Mouse (Mus musculus) thymus, adult 2 months (tissue): Measurements from ENCODE around the gene Rem2.

ENCODE experiments used
- CTCF ChIP-seq: fragments of 200-500 bp; IDR thresholded peaks from 2 replicates; pipeline ENCODE4 v1.5.1; 2012; ENCODE audit warnings: mild to moderate bottlenecking, control low read depth, low read length, moderate library complexity, borderline replicate concordance; ENCODE audit not compliant: control insufficient read depth, poor library complexity, insufficient read depth; ENCODE audit errors: extremely low read depth
- POLR2A ChIP-seq: fragments of 200-500 bp; IDR thresholded peaks from 2 replicates; pipeline ENCODE4 v1.6.1; 2012; ENCODE audit warnings: mild to moderate bottlenecking, low read length, control low read depth, moderate library complexity; ENCODE audit not compliant: control insufficient read depth, poor library complexity, insufficient read depth; ENCODE audit errors: extremely low read depth

- TF ChIP-seq POLR2A (no peak), CTCF (no peak)
Observed at GRCm38 (mm10) chr14:54499330-54499729, 23.4 kb downstream of the Rem2 start.
